Mouse (Mus musculus) forebrain, embryonic 11.5 days (tissue): Measurements from ENCODE around the gene Wdr5. TPM values are rescaled to one million over a fixed set of nuclear protein-coding genes. Genes with fewer than 3 reads are reported as not detected.
"Not testable (repeated sequence)": the region's sequence is repeated elsewhere in the genome, so short reads cannot be mapped to it uniquely, and the experiment has no call there.

Source experiments
- ATAC-seq: fragments of 200-750 bp; cut with Nextera tagmentation; replicated peaks from 2 replicates; pipeline ENCODE4 v1.8.0; 2017; ENCODE audit warnings: moderate TSS enrichment; ENCODE audit not compliant: low FRiP score
- DNase-seq: peaks from one replicate; pipeline ENCODE4 v3.0.0-alpha.2; 2017; ENCODE audit warnings: low spot score
- H3K27ac ChIP-seq: fragments of 300-500 bp; sonication (generic); 2 replicates; pipeline ENCODE4 v1.5.1; 2014; ENCODE audit warnings: low read depth, low read length
- H3K27me3 ChIP-seq: fragments of 300-500 bp; sonication (generic); 2 replicates; pipeline ENCODE4 v1.6.1; 2014; ENCODE audit warnings: mild to moderate bottlenecking, low read length, mixed read lengths; ENCODE audit not compliant: control insufficient read depth, insufficient read depth
- H3K36me3 ChIP-seq: fragments of 300-500 bp; sonication (generic); 2 replicates; pipeline ENCODE4 v1.6.1; 2014; ENCODE audit warnings: mild to moderate bottlenecking, low read length, moderate library complexity, mixed read lengths; ENCODE audit not compliant: control insufficient read depth, insufficient read depth
- H3K4me1 ChIP-seq: fragments of 300-500 bp; sonication (generic); replicated peaks from 2 replicates; pipeline ENCODE4 v1.6.1; 2014; ENCODE audit warnings: low read length, mixed read lengths; ENCODE audit not compliant: control insufficient read depth, insufficient read depth
- H3K4me2 ChIP-seq: fragments of 300-500 bp; sonication (generic); 2 replicates; pipeline ENCODE4 v1.6.1; 2014; ENCODE audit warnings: low read depth, mild to moderate bottlenecking, low read length, moderate library complexity, mixed read lengths; ENCODE audit not compliant: severe bottlenecking
- H3K4me3 ChIP-seq: fragments of 300-500 bp; sonication (generic); 2 replicates; pipeline ENCODE4 v1.5.1; 2014; ENCODE audit warnings: low read depth, low read length
- H3K9ac ChIP-seq: fragments of 300-500 bp; sonication (generic); 2 replicates; pipeline ENCODE4 v1.6.1; 2014; ENCODE audit warnings: low read length
- H3K9me3 ChIP-seq: fragments of 300-500 bp; sonication (generic); 2 replicates; pipeline ENCODE4 v1.6.1; 2016; ENCODE audit warnings: low read length, mixed read lengths; ENCODE audit not compliant: control insufficient read depth
- WGBS: fragments of 180-500 bp; shearing (Covaris S2); extraction: QIAGEN DNeasy Blood & Tissue Kit; methylation state at CpG from one replicate; pipeline ENCODE4 v1.1.7; 2014; 5-methylcytosine and 5-hydroxymethylcytosine counted together
- polyA plus RNA-seq: library from polyadenylated mRNA; unstranded; fragments of >200 nt; fragmentation: Nextera tagmentation; extraction: Ambion mirVana; gene quantifications from 2 replicates; pipeline ENCODE4 v1.2.1, GENCODE M21; 2014

Wdr5 gene
- polyA plus RNA-seq, 1 experiment from 2014 or later, result 74.5 TPM

DNA sequence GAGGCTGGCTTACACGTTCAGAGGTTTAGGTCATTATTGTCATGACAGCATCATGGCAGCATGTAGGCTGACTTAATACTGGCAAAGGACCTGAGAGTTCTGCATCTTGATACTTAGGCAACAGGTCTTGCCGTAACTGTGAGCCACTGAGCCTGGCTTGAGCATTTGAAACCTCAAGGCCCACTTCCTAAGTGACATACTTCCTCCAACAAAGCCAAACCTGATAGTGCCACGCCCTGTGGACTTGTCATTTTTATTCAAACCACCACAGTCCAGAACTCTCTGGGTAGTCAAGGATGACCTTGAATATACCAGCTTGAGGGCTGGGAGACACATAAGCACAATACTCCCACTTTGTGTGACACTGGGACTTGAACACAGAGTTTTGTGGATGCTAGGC lies 2.0 kb upstream of the Wdr5 start:
- H3K9ac ChIP-seq, result no peak overlapping the region
- peaks cover 15% of the 10 kb centered on the region; the same call in 1 of the 2 replicates for H3K4me1 ChIP-seq
- H3K4me3 ChIP-seq, result no peak overlapping the region
- no peaks in the 10 kb centered on the region for H3K27me3 ChIP-seq
- 92% methylated on average over 3 of the region's 3 CpGs for WGBS
- no peak for ATAC-seq
- no peak overlapping the region for H3K4me2 ChIP-seq
- H3K36me3 ChIP-seq, result no peaks in the 10 kb centered on the region
- no peak for DNase-seq
- H3K9me3 ChIP-seq, result no peaks in the 10 kb centered on the region
- H3K27ac ChIP-seq, result no peak overlapping the region

- no peak overlapping the region for H3K4me3 ChIP-seq
- H3K9ac ChIP-seq, result peak overlapping the region; percentile 86
- no peak for DNase-seq
- 78% methylated on average over 5 of the region's 5 CpGs for WGBS
- H3K4me1 ChIP-seq, result peaks cover 15% of the 10 kb centered on the region; the same call in 1 of the 2 replicates
- H3K27ac ChIP-seq, result no peak overlapping the region
- ATAC-seq, result no peak
- no peaks in the 10 kb centered on the region for H3K36me3 ChIP-seq
- H3K4me2 ChIP-seq, result peak overlapping the region; percentile 96
- no peaks in the 10 kb centered on the region for H3K9me3 ChIP-seq
- no peaks in the 10 kb centered on the region for H3K27me3 ChIP-seq
These were observed 1.1 kb upstream of the Wdr5 start for GRCm38 (mm10) chr2:27513861-27514260.

GRCm38 (mm10) chr2:27515341-27516166 lies 597 bp downstream of the Wdr5 start:
- H3K27ac ChIP-seq, result peak overlapping the region; percentile 62
- under 1% methylated on average over 40 of the region's 40 CpGs for WGBS
- H3K9me3 ChIP-seq, result no peaks in the 10 kb centered on the region
- peak overlapping the region; percentile 86 for H3K9ac ChIP-seq
- H3K4me3 ChIP-seq, result peak overlapping the region; percentile 94
- H3K4me1 ChIP-seq, result peaks cover 15% of the 10 kb centered on the region; the same call in 1 of the 2 replicates
- ATAC-seq (peak; percentile 69), DNase-seq (no peak)
- peak overlapping the region; percentile 96 for H3K4me2 ChIP-seq
- no peaks in the 10 kb centered on the region for H3K27me3 ChIP-seq
- H3K36me3 ChIP-seq, result no peaks in the 10 kb centered on the region; the same call in 1 of the 2 replicates

- Histone ChIP-seq H3K4me1 (peaks cover 15% of the 10 kb centered on the region; the same call in 1 of the 2 replicates), H3K36me3 (no peaks in the 10 kb centered on the region; the same call in 1 of the 2 replicates), H3K27ac (no peak overlapping the region), H3K27me3 (no peaks in the 10 kb centered on the region), H3K4me3 (peak overlapping the region; percentile 94), H3K9ac (no peak overlapping the region; the same call in 1 of the 2 replicates), H3K4me2 (peak overlapping the region; percentile 96), H3K9me3 (no peaks in the 10 kb centered on the region)
- DNase-seq (no peak), ATAC-seq (no peak)
- 20% methylated on average over 1 of the region's 1 CpGs for WGBS
These were observed 1.3 kb downstream of the Wdr5 start for GRCm38 (mm10) chr2:27516289-27516688.

DNA sequence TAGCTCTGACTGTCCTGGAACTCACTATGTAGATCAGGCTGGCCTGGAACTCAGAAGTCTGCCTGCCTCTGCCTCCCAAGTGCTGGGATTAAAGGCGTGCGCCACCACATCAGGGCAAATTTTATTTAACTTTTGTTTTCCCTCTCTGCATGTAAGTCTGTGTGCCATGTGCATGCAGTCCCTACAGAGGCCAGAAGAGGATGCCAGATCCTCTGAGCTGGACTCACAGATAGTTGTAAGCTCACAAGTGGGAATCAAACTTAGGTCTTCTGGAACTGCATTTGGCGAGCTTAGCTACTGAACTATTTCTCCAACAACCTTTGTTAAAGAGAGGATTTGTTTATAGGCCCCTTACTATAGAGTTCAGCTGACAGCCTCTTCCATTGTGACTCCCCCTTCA lies 3.3 kb downstream of the Wdr5 start:
- no peak overlapping the region for H3K4me3 ChIP-seq
- H3K36me3 ChIP-seq, result no peaks in the 10 kb centered on the region; the same call in 1 of the 2 replicates
- H3K27ac ChIP-seq, result no peak overlapping the region
- H3K4me1 ChIP-seq, result peaks cover 15% of the 10 kb centered on the region; the same call in 1 of the 2 replicates
- H3K9me3 ChIP-seq, result no peaks in the 10 kb centered on the region
- no peak overlapping the region for H3K4me2 ChIP-seq
- DNase-seq (no peak), ATAC-seq (no peak)
- H3K27me3 ChIP-seq, result no peaks in the 10 kb centered on the region
- H3K9ac ChIP-seq, result no peak overlapping the region
- 89% methylated on average over 3 of the region's 3 CpGs for WGBS

DNA sequence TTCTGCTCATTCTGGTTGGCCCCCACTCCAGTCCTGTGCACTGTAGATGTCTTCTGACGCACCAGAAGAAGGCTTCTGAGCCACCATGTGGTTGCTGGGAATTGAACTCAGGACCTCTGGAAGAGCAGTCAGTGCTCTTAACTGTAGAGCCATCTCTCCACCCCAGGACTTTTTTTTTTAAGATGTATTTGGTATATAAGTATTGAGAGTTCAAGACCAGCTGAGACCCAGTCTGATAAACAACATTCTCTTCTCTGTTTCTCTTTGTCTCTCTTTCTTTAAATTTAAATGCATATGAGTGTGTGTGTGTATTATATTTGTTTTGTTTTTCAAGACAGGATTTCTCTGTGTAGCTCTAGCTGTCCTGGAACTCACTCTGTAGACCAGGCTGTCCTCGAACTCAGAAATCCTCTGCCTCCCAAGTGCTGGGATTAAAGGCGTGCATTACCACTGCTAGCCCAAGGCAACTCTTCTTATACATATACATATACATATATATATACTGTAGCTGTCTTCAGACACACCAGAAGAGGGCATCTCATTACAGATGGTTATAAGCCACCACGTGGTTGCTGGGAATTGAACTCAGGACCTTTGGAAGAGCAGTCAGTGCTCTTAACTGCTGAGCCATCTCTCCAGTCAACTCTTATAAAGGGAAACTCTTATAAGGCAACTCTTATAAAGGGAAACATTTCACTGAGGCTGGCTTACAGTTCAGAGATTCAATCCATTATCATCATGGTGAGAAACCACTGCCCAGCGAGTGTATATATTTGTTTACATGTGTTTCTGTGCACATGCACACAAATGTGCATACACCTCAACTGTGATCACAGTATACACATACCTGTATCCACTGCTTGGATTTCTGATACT lies 23.7 kb downstream of the Wdr5 start:
- H3K9me3 ChIP-seq, ATAC-seq, H3K27me3 ChIP-seq, H3K4me3 ChIP-seq, H3K27ac ChIP-seq, DNase-seq, H3K4me1 ChIP-seq, H3K9ac ChIP-seq: not testable (repeated sequence)
- peaks cover 14% of the 10 kb centered on the region; the same call in 1 of the 2 replicates for H3K36me3 ChIP-seq
- peak overlapping the region; percentile 35; the same call in 1 of the 2 replicates for H3K4me2 ChIP-seq
- 68% methylated on average over 5 of the region's 5 CpGs for WGBS

- Histone ChIP-seq H3K27me3 (no peaks in the 10 kb centered on the region), H3K27ac (no peak overlapping the region), H3K9ac (no peak overlapping the region), H3K36me3 (peaks cover 9% of the 10 kb centered on the region; the same call in 1 of the 2 replicates), H3K4me1 (peaks cover 4% of the 10 kb centered on the region; the same call in 1 of the 2 replicates), H3K4me3 (no peak overlapping the region), H3K9me3 (no peaks in the 10 kb centered on the region), H3K4me2 (peak overlapping the region; percentile 35; the same call in 1 of the 2 replicates)
- WGBS, result 22% methylated on average over 5 of the region's 5 CpGs
- DNase-seq (no peak), ATAC-seq (0 out of 2 replicates have a peak, but pooled peaks have one; percentile 1)
These were observed 24.4 kb downstream of the Wdr5 start for GRCm38 (mm10) chr2:27539336-27539735.

- under 1% methylated on average over 46 of the region's 46 CpGs for WGBS
- Histone ChIP-seq H3K4me3 (peak overlapping the region; percentile 37), H3K36me3 (peaks cover 4% of the 10 kb centered on the region; the same call in 1 of the 2 replicates), H3K27ac (peak overlapping the region; percentile 74), H3K9me3 (no peaks in the 10 kb centered on the region), H3K27me3 (no peaks in the 10 kb centered on the region), H3K9ac (peak overlapping the region; percentile 68), H3K4me2 (peak overlapping the region; percentile 65), H3K4me1 (peaks cover 4% of the 10 kb centered on the region; the same call in 1 of the 2 replicates)
- DNase-seq, result peak; percentile 97
- ATAC-seq, result peak; percentile 99
These were observed 25.0 kb downstream of the Wdr5 start for GRCm38 (mm10) chr2:27539772-27540514.
